Mouse (Mus musculus) urinary bladder, postnatal 14 days (tissue): ENCODE measurements around the gene Tnfrsf19.

Experiments used
- DNase-seq: peaks from one replicate; pipeline ENCODE4 v3.0.0; 2021; ENCODE audit warnings: low spot score

The Tnfrsf19 gene

DNA sequence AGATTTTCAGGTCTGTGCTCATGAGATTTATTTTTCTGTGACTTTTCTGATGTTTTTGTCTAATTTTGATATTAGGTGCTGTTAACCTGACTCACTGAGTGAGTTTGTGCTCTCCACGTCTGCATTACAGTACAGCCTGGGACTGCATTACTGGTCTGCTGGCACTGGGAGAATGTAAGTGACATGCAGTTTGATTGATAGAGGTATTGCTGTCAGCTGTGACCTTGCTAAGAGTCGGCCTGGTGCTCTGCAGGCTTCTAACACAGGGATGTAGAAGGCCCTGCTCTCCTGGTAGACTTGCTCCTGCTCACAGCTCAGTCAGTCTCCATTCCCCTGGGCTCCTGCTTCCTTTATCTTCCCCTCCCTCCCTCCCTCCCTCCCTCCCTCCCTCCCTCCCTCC, 25.3 kb downstream of the Tnfrsf19 start:
- no peak for DNase-seq

DNA sequence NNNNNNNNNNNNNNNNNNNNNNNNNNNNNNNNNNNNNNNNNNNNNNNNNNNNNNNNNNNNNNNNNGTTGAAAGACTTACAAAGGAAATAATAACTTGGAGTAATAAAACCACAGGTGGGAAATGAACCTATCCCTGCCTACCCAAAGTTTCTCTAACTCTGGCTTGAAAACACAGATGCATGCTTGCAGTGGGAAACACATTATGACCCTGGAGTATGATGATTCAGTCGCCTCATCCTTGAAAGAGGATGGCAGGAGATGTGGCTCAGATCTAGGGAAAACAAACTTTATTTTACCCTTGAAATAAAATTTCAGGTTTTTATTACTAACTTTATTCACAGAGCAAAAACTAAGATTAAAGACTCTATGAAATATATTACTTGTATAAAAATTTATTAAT, 26.4 kb downstream of the Tnfrsf19 start:
- no peak for DNase-seq

DNA sequence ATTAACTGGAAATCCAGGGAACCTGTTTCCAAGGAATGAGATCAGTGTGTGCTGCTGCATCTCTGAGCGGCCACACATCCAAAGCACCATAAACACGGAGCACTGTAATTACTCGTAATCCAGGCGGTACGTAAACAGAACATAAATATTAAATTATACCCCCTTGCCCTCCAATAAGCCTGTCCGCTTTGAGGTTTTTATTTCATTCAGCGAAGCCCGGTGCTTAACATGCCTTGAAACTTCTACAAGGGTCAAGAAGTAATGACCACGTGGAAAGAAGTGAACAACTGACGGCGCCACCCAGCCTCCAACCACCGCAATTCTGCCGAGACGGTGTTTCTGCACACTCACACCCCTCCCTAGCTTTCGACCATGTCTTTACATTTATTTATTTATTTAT, 31.7 kb downstream of the Tnfrsf19 start:
- no peak for DNase-seq

DNA sequence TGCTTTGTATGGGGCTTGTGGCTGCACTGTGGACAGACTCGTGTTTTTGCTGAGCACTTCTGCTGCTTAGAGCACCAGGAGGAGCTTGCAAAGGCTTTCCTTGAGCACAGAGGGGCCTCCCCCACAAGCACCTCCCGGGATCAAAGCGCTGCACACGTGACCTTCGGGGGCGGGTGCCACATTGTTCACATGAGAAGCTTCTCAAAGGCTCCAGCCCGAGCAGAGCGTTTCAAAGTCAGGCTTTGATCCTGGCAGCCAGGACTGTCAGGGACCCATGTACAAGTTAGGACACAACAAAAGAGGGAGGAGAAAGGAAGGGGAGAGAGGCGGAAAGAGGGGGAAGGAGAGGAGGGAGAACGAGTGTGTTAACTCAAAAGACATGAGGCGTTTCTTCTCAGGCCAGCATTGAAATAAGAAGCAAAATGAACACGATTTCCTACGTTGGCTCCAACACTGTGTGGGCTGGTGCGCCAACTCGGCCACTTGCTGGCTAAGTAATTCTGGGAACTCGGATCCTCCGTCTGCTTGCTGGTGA, 33.8 kb downstream of the Tnfrsf19 start:
- peak; percentile 67 for DNase-seq

DNA sequence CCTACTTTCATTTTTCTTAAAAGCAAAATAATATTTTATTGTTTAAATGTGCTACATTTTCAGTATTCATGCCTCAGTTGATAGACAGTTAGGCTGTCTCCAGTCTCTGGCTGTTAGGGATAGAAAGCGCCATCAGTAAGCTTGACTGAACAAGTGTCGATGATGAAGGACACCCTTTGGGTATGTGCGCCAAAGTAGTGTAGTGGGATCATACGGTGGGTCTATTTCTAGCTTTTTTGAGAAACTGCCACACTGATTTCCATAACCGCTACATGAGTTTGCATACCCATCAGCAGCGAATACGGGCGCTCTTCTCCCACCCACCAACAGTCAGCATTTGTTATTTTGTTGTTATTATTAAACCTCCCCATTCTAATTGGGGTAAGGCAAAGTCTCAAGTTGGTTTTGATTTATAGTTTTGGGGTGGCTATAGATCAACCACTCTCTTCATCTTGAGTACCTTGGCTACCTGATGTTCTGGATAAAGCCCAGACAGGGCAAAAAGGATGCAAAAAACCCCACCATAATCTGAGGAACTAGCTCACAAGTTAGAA, 34.6 kb downstream of the Tnfrsf19 start:
- no peak for DNase-seq

DNA sequence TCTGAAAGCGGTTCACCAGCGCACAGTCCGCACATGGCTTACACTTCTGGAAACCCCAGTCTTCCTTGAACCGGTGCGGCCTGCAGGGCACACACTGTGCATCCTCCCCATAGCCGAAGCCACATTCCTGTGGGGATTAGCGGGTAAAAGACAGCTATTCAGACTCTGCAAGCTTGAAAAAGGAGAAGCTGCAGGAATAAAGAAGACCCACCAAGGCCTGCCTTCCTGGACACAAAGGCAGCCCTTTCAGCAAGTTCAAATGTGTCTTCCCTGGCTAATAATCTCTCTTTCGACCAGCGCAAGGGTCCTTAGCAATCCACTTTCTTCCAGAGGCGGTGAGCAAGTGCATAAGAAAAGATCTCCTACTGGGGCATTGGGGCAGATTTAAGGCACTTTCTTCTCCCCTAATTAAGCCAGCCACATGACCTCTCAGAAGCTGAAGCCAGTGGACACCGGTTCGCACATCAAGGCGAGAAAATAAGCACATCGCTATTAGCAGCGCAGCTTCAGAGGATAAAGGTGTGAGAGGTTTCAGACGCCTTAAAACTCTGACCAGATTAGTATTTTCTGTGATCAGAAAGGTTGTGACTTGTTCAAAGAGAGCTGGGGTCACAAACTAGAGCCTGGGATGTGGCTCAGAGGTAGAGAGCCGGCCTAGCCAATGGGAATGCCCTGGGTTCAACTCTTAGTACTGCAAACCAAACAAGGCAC, 41.0 kb downstream of the Tnfrsf19 start:
- DNase-seq, result no peak

DNA sequence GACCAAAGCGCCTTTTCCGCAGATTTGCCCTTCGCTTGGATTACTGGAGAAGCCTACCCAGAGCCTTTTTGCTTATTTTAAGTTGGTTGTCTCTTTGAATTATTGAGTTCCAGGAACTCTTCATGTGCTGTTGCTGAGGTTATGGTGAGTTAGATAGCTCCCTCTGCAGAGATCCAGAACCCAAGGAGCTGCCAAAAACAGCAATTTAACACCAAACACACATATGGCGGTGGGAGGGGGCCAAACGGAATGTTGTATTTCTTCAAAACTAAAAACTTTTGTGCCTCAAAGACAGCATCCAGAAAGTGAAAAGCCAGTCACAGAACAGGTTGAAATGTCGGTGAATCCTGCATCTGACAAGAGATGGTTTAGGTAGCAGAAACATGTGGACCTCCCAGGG, 42.6 kb downstream of the Tnfrsf19 start:
- no peak for DNase-seq

DNA sequence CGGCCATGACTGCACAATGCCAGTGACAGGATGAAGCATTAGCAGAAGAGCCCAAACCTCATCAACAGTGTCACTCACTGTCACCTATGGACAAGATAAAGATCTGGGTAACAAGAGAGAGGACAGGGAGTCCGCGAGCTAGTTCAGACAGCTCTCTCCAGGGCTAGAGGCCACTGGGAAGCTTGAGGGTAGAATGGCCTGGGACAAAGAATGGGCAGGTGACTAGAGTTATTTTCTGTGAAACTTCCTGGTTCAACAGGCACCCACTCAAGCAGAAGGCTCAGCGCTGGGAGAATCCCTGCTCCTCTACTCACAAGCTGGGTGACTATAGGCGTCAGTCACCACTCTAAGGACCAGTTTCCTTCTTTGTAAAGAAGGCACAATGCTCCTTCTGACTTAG, 46.2 kb downstream of the Tnfrsf19 start:
- DNase-seq, result no peak

DNA sequence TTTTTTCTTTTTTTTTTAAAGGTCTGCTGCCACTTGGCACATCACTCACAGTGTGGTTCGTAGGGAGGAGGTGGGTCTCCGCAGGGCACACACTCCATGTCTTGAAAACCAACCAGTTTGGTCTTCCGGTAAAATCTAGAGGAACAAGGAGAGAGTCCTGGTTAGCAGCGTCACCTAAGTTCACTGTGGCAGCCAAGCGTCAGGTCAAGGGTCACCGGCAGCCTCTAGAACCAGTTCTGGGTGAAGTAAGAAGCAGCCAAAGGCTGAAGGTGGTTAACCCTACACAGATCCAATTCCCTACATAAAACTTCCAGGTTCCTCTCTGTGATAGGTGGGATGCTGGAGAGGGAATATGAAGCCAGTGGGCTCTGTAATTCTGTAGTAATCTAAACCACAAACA, 49.7 kb downstream of the Tnfrsf19 start:
- no peak for DNase-seq

DNA sequence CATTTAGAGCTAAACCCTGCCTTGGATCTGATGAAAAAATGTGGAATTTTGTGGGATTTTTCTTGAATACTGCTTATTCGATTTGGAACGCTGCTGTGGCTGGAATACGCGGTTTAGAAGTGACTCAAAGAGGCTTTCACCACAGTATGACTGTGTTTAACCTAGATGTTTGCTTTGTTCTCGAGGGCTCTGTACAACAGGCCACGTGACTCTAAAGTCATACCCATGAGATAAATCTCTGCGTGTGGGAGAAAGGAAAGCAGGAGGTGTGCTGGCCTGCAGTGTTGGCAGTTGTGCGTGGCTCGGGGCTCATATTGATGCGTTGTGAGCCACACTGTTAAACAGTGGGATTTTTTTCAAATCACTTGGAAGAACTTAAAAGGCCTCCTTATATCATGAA, 52.8 kb downstream of the Tnfrsf19 start:
- DNase-seq, result peak; percentile 35

DNA sequence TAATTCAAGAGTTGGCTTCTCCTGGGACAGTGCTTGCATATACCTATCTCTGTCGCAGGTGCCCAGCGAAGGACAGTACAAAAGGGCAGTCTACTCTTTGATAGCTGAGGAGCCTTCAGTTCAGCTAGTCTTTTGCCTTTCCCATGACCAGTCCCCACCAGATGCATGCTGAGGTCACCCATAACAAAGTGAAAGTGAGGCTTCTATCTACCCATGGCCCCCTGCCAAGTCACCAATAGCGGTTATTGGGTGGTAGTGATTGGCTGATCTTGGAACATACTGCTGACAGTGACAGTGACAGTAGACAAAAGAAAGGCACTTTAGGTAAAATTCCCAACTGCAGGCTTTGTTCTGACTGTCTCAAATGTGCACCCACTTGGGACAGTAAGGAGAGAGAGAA, 53.2 kb downstream of the Tnfrsf19 start:
- peak; percentile 25 for DNase-seq

DNA sequence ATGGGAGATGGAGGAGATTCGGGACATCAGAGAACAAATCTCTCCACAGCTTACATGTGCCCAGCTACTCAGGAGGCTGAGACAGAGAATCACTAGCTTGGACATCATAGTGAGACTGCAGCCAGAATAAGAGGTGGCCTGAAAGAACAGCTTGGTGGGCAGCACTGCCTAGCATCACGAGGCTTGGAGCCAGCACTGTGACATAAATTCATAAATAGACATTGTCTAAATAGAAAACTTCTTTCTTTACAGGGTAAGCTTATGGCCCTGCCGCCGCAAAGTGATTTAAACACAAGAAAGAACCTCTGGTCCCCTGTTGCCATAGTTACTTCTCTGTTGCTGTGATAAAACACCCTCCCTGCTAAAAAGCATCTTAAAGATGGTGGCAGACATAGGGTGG, 54.1 kb downstream of the Tnfrsf19 start:
- no peak for DNase-seq

DNA sequence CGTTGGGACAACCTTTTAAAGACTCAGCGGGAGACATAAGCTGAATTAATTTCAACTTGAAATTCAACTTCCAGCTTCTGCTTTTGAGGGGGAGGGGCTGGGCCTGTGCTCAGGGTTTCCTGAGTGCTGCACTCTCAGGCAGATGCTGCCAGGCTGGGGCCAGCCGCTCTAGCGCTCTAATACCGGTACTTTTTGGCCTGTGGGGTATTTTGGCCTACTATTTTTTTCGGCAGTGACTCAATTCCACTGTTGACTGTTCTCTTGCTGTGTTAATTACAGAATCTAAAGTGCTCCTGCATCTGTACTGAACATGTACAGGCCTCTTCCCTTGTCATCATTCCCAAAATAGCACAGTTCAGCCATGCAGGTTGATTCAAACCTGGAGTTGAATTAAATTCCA, 58.1 kb downstream of the Tnfrsf19 start:
- DNase-seq, result peak; percentile 17

DNA sequence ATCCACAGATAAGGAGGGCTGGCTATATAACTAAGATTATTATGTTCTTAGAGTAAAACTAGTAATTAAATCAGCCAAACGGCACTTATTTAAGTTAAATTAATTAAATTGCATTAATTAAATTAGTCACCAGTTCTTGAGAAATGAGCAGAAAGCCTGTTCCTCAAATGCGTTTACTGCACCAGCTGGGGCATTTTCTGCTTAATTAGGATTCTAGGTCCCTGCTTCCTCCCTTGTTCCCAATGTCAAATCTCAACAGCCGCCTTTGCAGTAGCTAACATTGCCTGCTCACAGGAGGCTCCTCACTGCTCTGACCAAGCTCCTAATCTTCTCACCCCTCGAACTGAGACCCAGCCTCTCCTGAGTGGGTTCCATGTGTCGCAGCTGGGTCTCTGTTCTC, 59.4 kb downstream of the Tnfrsf19 start:
- DNase-seq, result no peak

DNA sequence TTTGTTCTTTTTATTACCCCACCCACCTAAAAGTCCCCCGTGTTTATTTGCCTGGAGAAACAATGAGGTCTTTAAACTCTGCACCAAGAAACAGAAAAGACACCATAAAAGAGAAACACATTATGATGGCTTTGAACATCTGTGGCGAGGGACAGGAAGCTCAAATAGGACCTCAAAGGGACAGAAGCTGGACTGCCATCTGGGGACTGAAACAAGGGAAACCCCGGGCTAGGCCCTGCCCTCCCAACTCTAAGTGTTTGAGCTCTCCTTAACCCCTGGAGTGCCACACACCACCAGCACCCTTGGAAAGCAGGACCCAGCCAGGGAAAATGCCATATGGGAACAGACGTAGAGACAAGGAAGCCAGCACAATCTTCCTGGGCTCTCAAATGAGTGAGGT, 61.2 kb downstream of the Tnfrsf19 start:
- no peak for DNase-seq

DNA sequence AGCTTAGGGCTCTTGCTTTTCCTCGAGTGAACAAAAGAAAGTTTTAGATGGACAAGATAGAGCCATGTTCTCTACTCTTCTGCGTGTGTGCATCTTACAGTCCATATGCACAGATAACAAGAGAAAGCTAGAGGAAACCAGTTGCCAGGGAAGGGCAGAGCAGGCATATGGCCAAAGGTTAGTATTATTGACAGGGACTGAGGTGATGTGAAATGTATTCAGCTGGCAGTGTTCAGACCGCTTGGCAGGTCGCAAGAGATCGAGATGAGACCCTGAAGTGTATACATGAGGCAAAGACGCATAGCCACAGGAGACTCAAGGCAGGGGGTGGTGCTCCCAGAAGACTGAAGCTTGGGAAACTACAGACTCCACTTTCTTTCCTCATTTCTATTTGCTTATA, 62.0 kb downstream of the Tnfrsf19 start:
- DNase-seq, result no peak

DNA sequence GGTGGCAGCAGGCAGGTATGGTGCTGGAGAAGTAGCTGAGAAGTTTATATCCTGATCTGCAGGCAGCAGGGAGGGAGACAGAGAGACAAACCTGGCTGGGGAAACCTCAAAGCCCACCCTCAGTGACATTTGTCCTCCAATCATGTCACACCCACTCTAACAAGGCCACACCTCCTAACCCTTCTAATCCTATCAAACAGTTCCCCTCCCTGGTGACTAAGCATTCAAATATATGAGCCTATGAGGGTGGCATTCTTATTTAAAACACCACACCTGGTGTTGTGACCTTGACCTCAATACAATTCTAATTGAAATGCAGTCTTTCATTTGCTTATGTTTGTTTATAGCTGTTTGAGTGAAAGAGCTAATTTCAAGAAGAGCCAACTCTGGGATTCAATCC, 64.2 kb downstream of the Tnfrsf19 start:
- DNase-seq, result no peak

DNA sequence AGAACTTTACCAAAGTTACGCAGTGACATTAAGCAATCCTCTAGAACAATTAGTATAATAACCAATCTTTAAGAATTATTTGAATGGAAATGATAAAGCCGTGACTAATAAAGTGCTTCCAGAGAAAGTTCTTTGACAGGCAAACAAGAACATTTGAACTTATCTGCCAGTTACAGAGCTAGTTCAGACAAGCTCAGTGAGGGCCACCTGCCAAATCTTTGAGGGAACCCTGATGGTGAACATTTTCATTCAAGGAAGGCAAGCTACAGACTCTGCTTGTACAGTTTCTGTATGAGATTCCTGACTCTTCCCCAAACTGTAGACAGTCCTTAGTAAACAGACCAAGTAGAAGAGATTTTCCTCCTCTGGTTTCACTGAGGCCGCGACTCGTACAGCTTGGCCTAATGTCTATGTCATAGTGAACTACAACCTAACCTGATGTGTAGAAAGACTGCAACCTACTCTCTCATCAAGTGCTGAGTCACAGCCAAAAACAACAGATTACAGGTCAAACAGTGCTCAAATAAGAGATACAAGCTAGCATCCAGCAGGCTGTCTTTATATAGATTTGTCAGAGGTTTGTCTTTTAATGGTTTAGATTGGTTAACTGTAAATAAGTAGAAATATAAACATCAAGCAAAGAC, 65.9 kb downstream of the Tnfrsf19 start:
- DNase-seq, result peak; percentile 77

DNA sequence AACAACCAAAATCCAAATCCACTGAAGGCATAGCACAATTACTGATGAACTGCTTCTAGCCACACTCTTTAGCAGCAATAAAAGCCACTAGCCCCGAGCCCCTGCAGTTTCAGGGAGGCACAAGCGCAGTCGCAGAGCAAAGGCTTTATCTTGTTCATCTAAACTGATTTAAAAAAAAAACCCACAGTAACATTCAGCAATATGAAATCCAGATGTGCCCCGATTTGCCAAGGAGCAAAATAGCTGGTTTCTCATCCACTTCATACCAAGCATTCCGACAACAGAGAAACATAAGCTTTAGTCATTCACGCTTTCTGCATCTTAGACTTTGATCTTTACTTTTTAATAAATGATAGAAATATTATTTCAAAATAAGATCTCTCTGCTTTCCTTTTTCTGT, 68.2 kb downstream of the Tnfrsf19 start:
- no peak for DNase-seq

DNA sequence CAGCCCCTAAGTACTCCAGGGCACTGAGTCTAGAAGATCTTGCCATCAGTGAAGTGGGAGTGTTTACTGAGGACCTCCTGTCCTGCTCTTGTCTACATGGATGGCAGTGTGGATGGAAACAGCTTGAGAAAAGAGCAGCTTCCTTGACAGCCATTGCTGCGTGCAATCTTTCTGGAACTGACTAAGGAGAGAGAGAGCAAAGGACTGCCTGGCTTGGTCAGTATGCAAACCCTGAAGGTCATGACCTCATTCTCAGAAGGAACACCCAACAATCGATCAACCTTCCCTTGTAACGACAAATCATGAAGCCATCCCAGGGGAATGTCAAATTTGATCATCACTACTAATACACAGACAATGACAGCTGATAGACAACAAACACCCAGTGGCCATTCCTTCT, 70.1 kb downstream of the Tnfrsf19 start:
- DNase-seq, result no peak

DNA sequence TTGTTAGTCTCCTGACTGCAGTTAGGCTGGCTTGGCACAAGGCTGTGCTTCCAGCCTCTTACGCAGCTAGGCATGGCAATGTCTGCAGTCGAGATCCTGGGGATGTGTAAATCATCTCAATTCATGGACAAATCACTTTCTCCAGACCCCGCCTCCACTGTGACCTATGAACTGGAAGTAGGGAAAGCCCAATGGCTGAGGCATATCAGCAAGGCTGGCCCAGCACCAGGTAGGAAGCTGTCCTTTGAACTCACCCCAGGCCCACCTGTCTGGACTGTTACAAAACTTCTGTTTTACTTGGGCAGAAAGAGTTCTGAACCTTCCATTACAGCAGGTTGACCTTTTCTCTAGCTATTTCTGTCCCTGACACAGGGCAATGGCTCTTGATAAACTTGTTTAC, 70.6 kb downstream of the Tnfrsf19 start:
- no peak for DNase-seq

DNA sequence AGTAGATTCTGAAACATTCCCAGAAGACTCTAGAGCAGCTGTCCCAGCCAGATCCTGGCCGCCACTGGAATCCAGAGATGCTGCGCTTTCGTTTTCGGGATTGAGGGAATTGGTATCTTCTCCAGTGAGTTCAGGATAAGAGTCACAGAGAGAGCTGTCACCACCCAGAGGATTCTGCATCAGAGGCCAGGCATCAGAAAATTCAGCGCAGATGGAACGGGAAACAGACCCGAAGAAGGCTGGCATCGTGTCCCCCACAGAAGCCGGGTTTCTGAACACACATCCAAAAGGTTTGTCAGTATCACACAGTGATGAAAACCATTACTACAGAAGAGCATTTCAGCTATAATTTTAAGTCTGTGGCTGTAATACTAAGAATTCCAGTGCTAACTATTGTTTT, 75.3 kb downstream of the Tnfrsf19 start:
- no peak for DNase-seq

DNA sequence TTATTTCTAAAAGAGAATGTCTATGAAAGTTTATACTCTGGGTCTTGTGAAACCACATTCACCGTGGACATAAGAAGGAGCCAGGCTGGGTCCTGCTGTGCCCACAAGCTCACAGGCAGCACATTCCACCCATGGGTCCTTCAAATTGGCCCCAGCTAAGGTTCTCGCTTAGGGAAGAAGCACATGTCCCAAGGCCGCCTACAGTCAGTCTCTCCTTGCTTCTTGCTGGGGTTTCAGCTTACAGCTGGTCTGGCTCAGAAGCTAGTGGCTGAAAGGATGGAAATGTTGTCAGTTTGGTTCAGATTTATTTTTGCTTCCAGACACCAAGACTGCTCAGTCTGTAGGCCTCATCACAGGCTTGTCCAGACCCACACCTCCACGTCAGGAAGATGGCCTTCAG, 80.2 kb downstream of the Tnfrsf19 start:
- no peak for DNase-seq
